Mouse (Mus musculus) kidney, embryonic 16.5 days (tissue): ENCODE data around the gene Hnrnpa2b1. TPM values are rescaled to one million over a fixed set of nuclear protein-coding genes. Genes with fewer than 3 reads are reported as not detected.
"Not testable (repeated sequence)": the region's sequence is repeated elsewhere in the genome, so short reads cannot be mapped to it uniquely, and the experiment has no call there.

Experiments used
- ATAC-seq: fragments of 200-750 bp; cut with Nextera tagmentation; 2 replicates; pipeline ENCODE4 v1.8.0; 2017; ENCODE audit warnings: moderate TSS enrichment; ENCODE audit not compliant: low FRiP score, low TSS enrichment
- H3K27ac ChIP-seq: fragments of 300-500 bp; sonication (generic); 2 replicates; pipeline ENCODE4 v1.5.1; 2014; ENCODE audit warnings: low read length
- H3K27me3 ChIP-seq: fragments of 300-500 bp; sonication (generic); 2 replicates; pipeline ENCODE4 v1.6.1; 2014; ENCODE audit warnings: low read length, control low read depth, mixed read lengths; ENCODE audit not compliant: insufficient read depth
- H3K36me3 ChIP-seq: fragments of 300-500 bp; sonication (generic); 2 replicates; pipeline ENCODE4 v1.6.1; 2014; ENCODE audit warnings: low read length, control low read depth, mixed read lengths; ENCODE audit not compliant: insufficient read depth
- H3K4me1 ChIP-seq: fragments of 300-500 bp; sonication (generic); 2 replicates; pipeline ENCODE4 v1.6.1; 2014; ENCODE audit warnings: low read length, control low read depth, mixed read lengths; ENCODE audit not compliant: insufficient read depth
- H3K4me2 ChIP-seq: fragments of 300-500 bp; sonication (generic); replicated peaks from 2 replicates; pipeline ENCODE4 v1.6.1; 2014; ENCODE audit warnings: low read depth, low read length
- H3K4me3 ChIP-seq: fragments of 300-500 bp; sonication (generic); 2 replicates; pipeline ENCODE4 v1.5.1; 2014; ENCODE audit warnings: mild to moderate bottlenecking, low read length
- H3K9ac ChIP-seq: fragments of 300-500 bp; sonication (generic); replicated peaks from 2 replicates; pipeline ENCODE4 v1.6.1; 2014; ENCODE audit warnings: low read length
- H3K9me3 ChIP-seq: fragments of 300-500 bp; sonication (generic); 2 replicates; pipeline ENCODE4 v1.6.1; 2016; ENCODE audit warnings: low read length, control low read depth
- WGBS: fragments of 180-500 bp; shearing (Covaris S2); extraction: QIAGEN DNeasy Blood & Tissue Kit; methylation state at CpG from one replicate; pipeline ENCODE4 v1.1.7; 2014; 5-methylcytosine and 5-hydroxymethylcytosine counted together
- polyA plus RNA-seq: library from polyadenylated mRNA; unstranded; fragments of >200 nt; fragmentation: Nextera tagmentation; extraction: Ambion mirVana; gene quantifications from 2 replicates; pipeline ENCODE4 v1.2.1, GENCODE M21; 2015

The Hnrnpa2b1 gene
- polyA plus RNA-seq, 1 experiment from 2014 or later = 1,832 TPM

- Histone ChIP-seq H3K27me3 (no peaks in the 10 kb centered on the region), H3K36me3 (no peaks in the 10 kb centered on the region), H3K4me2 (no peak overlapping the region), H3K9ac (no peak overlapping the region), H3K4me3 (no peak overlapping the region), H3K9me3 (0 out of 2 replicates have a peak, but pooled peaks cover 10% of the 10 kb centered on the region), H3K4me1 (no peaks in the 10 kb centered on the region), H3K27ac (no peak overlapping the region)
- 0 out of 2 replicates have a peak, but pooled peaks have one; percentile 31 for ATAC-seq
- 48% methylated on average over 2 of the region's 2 CpGs for WGBS
Measured at GRCm38 (mm10) chr6:51489787-51490186, 20.1 kb upstream of the Hnrnpa2b1 start.

- WGBS = 84% methylated on average over 5 of the region's 5 CpGs
- Histone ChIP-seq H3K9me3 (0 out of 2 replicates have a peak, but pooled peaks cover 10% of the 10 kb centered on the region), H3K4me1 (no peaks in the 10 kb centered on the region), H3K27ac (no peak overlapping the region), H3K36me3 (peaks cover 14% of the 10 kb centered on the region), H3K4me3 (no peak overlapping the region), H3K9ac (no peak overlapping the region), H3K4me2 (no peak overlapping the region), H3K27me3 (no peaks in the 10 kb centered on the region)
- no peak for ATAC-seq
Measured at GRCm38 (mm10) chr6:51486731-51487130, 17.0 kb upstream of the Hnrnpa2b1 start.

GRCm38 (mm10) chr6:51486076-51486710 is 16.5 kb upstream of the Hnrnpa2b1 start:
- no peak overlapping the region for H3K4me2 ChIP-seq
- H3K4me3 ChIP-seq = no peak overlapping the region
- H3K4me1 ChIP-seq = no peaks in the 10 kb centered on the region
- 64% methylated on average over 7 of the region's 7 CpGs for WGBS
- H3K27me3 ChIP-seq = no peaks in the 10 kb centered on the region
- no peak for ATAC-seq
- H3K36me3 ChIP-seq = peaks cover 19% of the 10 kb centered on the region
- H3K9ac ChIP-seq = no peak overlapping the region
- 0 out of 2 replicates have a peak, but pooled peaks cover 10% of the 10 kb centered on the region for H3K9me3 ChIP-seq
- no peak overlapping the region for H3K27ac ChIP-seq

- 48% methylated on average over 2 of the region's 2 CpGs for WGBS
- ATAC-seq = no peak
Measured at GRCm38 (mm10) chr6:51485646-51486045, 16.0 kb upstream of the Hnrnpa2b1 start.

GRCm38 (mm10) chr6:51484556-51484955 is 14.9 kb upstream of the Hnrnpa2b1 start:
- WGBS = 91% methylated on average over 8 of the region's 8 CpGs
- not testable (repeated sequence) for ATAC-seq, H3K9me3 ChIP-seq, H3K9ac ChIP-seq, H3K27me3 ChIP-seq, H3K4me2 ChIP-seq, H3K27ac ChIP-seq, H3K4me1 ChIP-seq, H3K4me3 ChIP-seq
- H3K36me3 ChIP-seq = peaks cover 33% of the 10 kb centered on the region

More at GRCm38 (mm10) chr6:51485646-51486045, 16.0 kb upstream of the Hnrnpa2b1 start:
- H3K27me3 ChIP-seq = no peaks in the 10 kb centered on the region
- H3K36me3 ChIP-seq = peaks cover 23% of the 10 kb centered on the region
- H3K4me2 ChIP-seq = no peak overlapping the region
- no peak overlapping the region for H3K9ac ChIP-seq
- H3K27ac ChIP-seq = no peak overlapping the region
- no peak overlapping the region for H3K4me3 ChIP-seq
- 0 out of 2 replicates have a peak, but pooled peaks cover 10% of the 10 kb centered on the region for H3K9me3 ChIP-seq
- H3K4me1 ChIP-seq = no peaks in the 10 kb centered on the region

- H3K27me3 ChIP-seq = no peaks in the 10 kb centered on the region
- no peak overlapping the region for H3K4me2 ChIP-seq
- no peak for ATAC-seq
- H3K9ac ChIP-seq = no peak overlapping the region
- 95% methylated on average over 3 of the region's 3 CpGs for WGBS
- H3K27ac ChIP-seq = no peak overlapping the region
- peaks cover 40% of the 10 kb centered on the region for H3K36me3 ChIP-seq
- H3K4me1 ChIP-seq = no peaks in the 10 kb centered on the region
- 0 out of 2 replicates have a peak, but pooled peaks cover 10% of the 10 kb centered on the region for H3K9me3 ChIP-seq
- H3K4me3 ChIP-seq = no peak overlapping the region
Measured at GRCm38 (mm10) chr6:51483861-51484260, 14.2 kb upstream of the Hnrnpa2b1 start.

GRCm38 (mm10) chr6:51481548-51481947 is 11.9 kb upstream of the Hnrnpa2b1 start:
- no peak overlapping the region for H3K9ac ChIP-seq
- no peaks in the 10 kb centered on the region for H3K9me3 ChIP-seq
- WGBS = 82% methylated on average over 8 of the region's 8 CpGs
- no peak for ATAC-seq
- H3K4me2 ChIP-seq = no peak overlapping the region
- peaks cover 48% of the 10 kb centered on the region for H3K36me3 ChIP-seq
- no peaks in the 10 kb centered on the region for H3K4me1 ChIP-seq
- 0 out of 2 replicates have a peak overlapping the region, but pooled peaks have one; percentile 34 for H3K27ac ChIP-seq
- no peaks in the 10 kb centered on the region for H3K27me3 ChIP-seq
- no peak overlapping the region for H3K4me3 ChIP-seq

- no peak overlapping the region for H3K9ac ChIP-seq
- no peaks in the 10 kb centered on the region for H3K9me3 ChIP-seq
- H3K4me2 ChIP-seq = no peak overlapping the region
- no peaks in the 10 kb centered on the region for H3K27me3 ChIP-seq
- H3K36me3 ChIP-seq = peaks cover 58% of the 10 kb centered on the region
- H3K27ac ChIP-seq = no peak overlapping the region
- no peak overlapping the region for H3K4me3 ChIP-seq
- 90% methylated on average over 4 of the region's 4 CpGs for WGBS
- no peak for ATAC-seq
- no peaks in the 10 kb centered on the region for H3K4me1 ChIP-seq
Measured at GRCm38 (mm10) chr6:51479136-51479731, 9.5 kb upstream of the Hnrnpa2b1 start.

- peak overlapping the region; percentile 80 for H3K4me2 ChIP-seq
- H3K27ac ChIP-seq = no peak overlapping the region
- ATAC-seq = no peak
- peak overlapping the region; percentile 47 for H3K4me3 ChIP-seq
- peaks cover 17% of the 10 kb centered on the region for H3K4me1 ChIP-seq
- WGBS = 37% methylated on average over 4 of the region's 4 CpGs
- peak overlapping the region; percentile 68 for H3K9ac ChIP-seq
- no peaks in the 10 kb centered on the region for H3K9me3 ChIP-seq
- H3K36me3 ChIP-seq = peaks cover 27% of the 10 kb centered on the region
- H3K27me3 ChIP-seq = no peaks in the 10 kb centered on the region
Measured at GRCm38 (mm10) chr6:51472213-51472612, 2.5 kb upstream of the Hnrnpa2b1 start.

GRCm38 (mm10) chr6:51471782-51472181 is 2.1 kb upstream of the Hnrnpa2b1 start:
- H3K4me3 ChIP-seq = peak overlapping the region; percentile 47
- peak overlapping the region; percentile 68 for H3K9ac ChIP-seq
- no peak overlapping the region for H3K27ac ChIP-seq
- H3K36me3 ChIP-seq = peaks cover 28% of the 10 kb centered on the region
- H3K27me3 ChIP-seq = no peaks in the 10 kb centered on the region
- no peak for ATAC-seq
- no peaks in the 10 kb centered on the region for H3K9me3 ChIP-seq
- peaks cover 21% of the 10 kb centered on the region for H3K4me1 ChIP-seq
- 3% methylated on average over 3 of the region's 3 CpGs for WGBS
- peak overlapping the region; percentile 80 for H3K4me2 ChIP-seq
